Mouse (Mus musculus): ENCODE measurements at regions not wholly inside any gene's neighbourhood (a gene's known extent, or its start where the extent isn't known, plus 50 kb on each side); places are given as distances from the start of the nearest gene placed in this dataset.

DNA sequence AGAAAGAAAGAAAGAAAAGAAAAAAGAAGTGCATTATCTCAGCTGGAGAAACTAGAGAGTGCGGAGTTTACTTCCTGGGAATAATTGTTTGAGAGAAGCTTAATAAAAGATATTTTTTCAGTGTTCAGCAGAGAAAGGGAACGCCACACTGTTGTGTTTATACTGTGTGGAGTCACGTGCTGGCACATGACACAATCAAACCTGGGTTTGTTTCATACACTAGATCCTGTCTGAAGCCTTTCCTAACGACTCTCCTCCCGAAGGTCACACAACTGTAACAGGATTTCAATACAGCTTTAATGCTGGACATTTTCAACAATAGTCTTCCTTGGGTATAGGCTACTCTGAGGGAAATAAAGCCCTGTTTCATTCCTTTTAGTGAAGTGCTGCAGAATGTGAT, 105.3 kb upstream of the Hmgn3 start:
- no peak for TF ChIP-seq POLR2A (IDR thresholded peaks at IDR 0.05; ENCODE audit: low read depth, low read length)
- no peak for TF ChIP-seq CTCF (conservative IDR thresholded peaks at IDR 0.05 in 1 of 2, IDR thresholded peaks at IDR 0.05 in 1 of 2; ENCODE audit: low read depth in 2 of 2, low read length in 2 of 2)
- no peak for TF ChIP-seq ELF1 (IDR thresholded peaks at IDR 0.05; ENCODE audit: low read depth, low read length)
- no peak for TF ChIP-seq KAT2A (IDR thresholded peaks at IDR 0.05; ENCODE audit: insufficient replicate concordance, low read length)
- no peak for TF ChIP-seq TBP (conservative IDR thresholded peaks at IDR 0.05; ENCODE audit: low read depth, low read length)
- no peak for TF ChIP-seq ZNF384 (IDR thresholded peaks at IDR 0.05; ENCODE audit: low read depth, low read length)
- no peak for TF ChIP-seq USF1 (IDR thresholded peaks at IDR 0.05; ENCODE audit: low read depth, low read length)
- no peak for TF ChIP-seq HCFC1 (IDR thresholded peaks at IDR 0.05; ENCODE audit: low read depth, low read length)
- TF ChIP-seq MAFK (IDR thresholded peaks at IDR 0.05; ENCODE audit: insufficient replicate concordance, low read length), result no peak
- no peak for TF ChIP-seq RCOR1 (conservative IDR thresholded peaks at IDR 0.05; ENCODE audit: low read depth, low read length)
- TF ChIP-seq ZC3H11A (IDR thresholded peaks at IDR 0.05; ENCODE audit: low read depth, low read length), result no peak
- TF ChIP-seq EP300 (IDR thresholded peaks at IDR 0.05; ENCODE audit: low read length), result no peak
- TF ChIP-seq BHLHE40 (IDR thresholded peaks at IDR 0.05; ENCODE audit: low read depth, low read length), result peak; percentile 44; the same call in 1 of the 2 replicates
- no peak for TF ChIP-seq MAX (IDR thresholded peaks at IDR 0.05; ENCODE audit: low read length)
